Mouse (Mus musculus): ENCODE measurements around the gene Vps13a.
"Not testable (repeated sequence)": the region's sequence is repeated elsewhere in the genome, so short reads cannot be mapped to it uniquely, and the experiment has no call there.

Vps13a gene

GRCm38 (mm10) chr19:16780790-16781384 lies at the start of gene Vps13a:
Vps13a (minus strand) TSS chr19:16780933.
- DNase-seq = peak; percentile 91 to 95

- no peak for DNase-seq
These were observed 46.9 kb upstream of the Vps13a start for GRCm38 (mm10) chr19:16827657-16828056.

- no peak for DNase-seq
These were observed 44.5 kb upstream of the Vps13a start for GRCm38 (mm10) chr19:16825228-16825627.

- no peak for DNase-seq
These were observed 34.1 kb upstream of the Vps13a start for GRCm38 (mm10) chr19:16814848-16815247.

- DNase-seq = no peak
These were observed 32.6 kb upstream of the Vps13a start for GRCm38 (mm10) chr19:16813306-16813705.

GRCm38 (mm10) chr19:16812072-16812608 lies 31.4 kb upstream of the Vps13a start:
- DNase-seq = no peak

GRCm38 (mm10) chr19:16805102-16805501 lies 24.4 kb upstream of the Vps13a start:
- no peak for DNase-seq

- DNase-seq = no peak
These were observed 23.8 kb upstream of the Vps13a start for GRCm38 (mm10) chr19:16804578-16804977.

GRCm38 (mm10) chr19:16802707-16803106 lies 22.0 kb upstream of the Vps13a start:
- DNase-seq = peak in 1 of 2 experiments; percentile 36

GRCm38 (mm10) chr19:16802123-16802522 lies 21.4 kb upstream of the Vps13a start:
- no peak for DNase-seq

- no peak for DNase-seq
These were observed 17.2 kb upstream of the Vps13a start for GRCm38 (mm10) chr19:16797923-16798322.

GRCm38 (mm10) chr19:16794486-16794885 lies 13.8 kb upstream of the Vps13a start:
- not testable (repeated sequence) for DNase-seq

- DNase-seq = no peak
These were observed 9.2 kb upstream of the Vps13a start for GRCm38 (mm10) chr19:16789930-16790329.

- no peak for DNase-seq
These were observed 4.1 kb upstream of the Vps13a start for GRCm38 (mm10) chr19:16784879-16785278.

GRCm38 (mm10) chr19:16781406-16782019 lies 780 bp upstream of the Vps13a start:
- no peak for DNase-seq

- DNase-seq = peak in 1 of 2 experiments; percentile 58
These were observed 416 bp downstream of the Vps13a start for GRCm38 (mm10) chr19:16780251-16780783.

- DNase-seq = no peak
These were observed 947 bp downstream of the Vps13a start for GRCm38 (mm10) chr19:16779786-16780185.

- no peak for DNase-seq
These were observed 1.5 kb downstream of the Vps13a start for GRCm38 (mm10) chr19:16779281-16779680.

GRCm38 (mm10) chr19:16778578-16778977 lies 2.2 kb downstream of the Vps13a start:
- no peak for DNase-seq

- DNase-seq = no peak
These were observed 2.8 kb downstream of the Vps13a start for GRCm38 (mm10) chr19:16777901-16778300.

- DNase-seq = not testable (repeated sequence)
These were observed 3.3 kb downstream of the Vps13a start for GRCm38 (mm10) chr19:16777391-16777790.

- no peak for DNase-seq
These were observed 7.3 kb downstream of the Vps13a start for GRCm38 (mm10) chr19:16773237-16774016.

- DNase-seq = no peak
These were observed 13.3 kb downstream of the Vps13a start for GRCm38 (mm10) chr19:16767407-16767806.

Measured in lung, postnatal 4 days (tissue).